Mouse (Mus musculus) embryonic facial prominence, embryonic 15.5 days (tissue): ENCODE data around the gene Klhl42. TPM values are rescaled to one million over a fixed set of nuclear protein-coding genes. Genes with fewer than 3 reads are reported as not detected.

Experiments used
- ATAC-seq: fragments of 200-750 bp; cut with Nextera tagmentation; 2 replicates; pipeline ENCODE4 v1.8.0; 2017; ENCODE audit warnings: low read depth, moderate TSS enrichment; ENCODE audit not compliant: insufficient number of reproducible peaks, low FRiP score, low TSS enrichment
- H3K27ac ChIP-seq: fragments of 300-500 bp; sonication (generic); replicated peaks from 2 replicates; pipeline ENCODE4 v1.5.1; 2015; ENCODE audit warnings: mild to moderate bottlenecking, inconsistent platforms
- H3K27me3 ChIP-seq: fragments of 300-500 bp; sonication (generic); 2 replicates; pipeline ENCODE4 v1.6.1; 2015; ENCODE audit warnings: inconsistent platforms
- H3K36me3 ChIP-seq: fragments of 300-500 bp; sonication (generic); 2 replicates; pipeline ENCODE4 v1.6.1; 2015; ENCODE audit warnings: mild to moderate bottlenecking, inconsistent platforms
- H3K4me1 ChIP-seq: fragments of 300-500 bp; sonication (generic); 2 replicates; pipeline ENCODE4 v1.6.1; 2015; ENCODE audit warnings: inconsistent platforms
- H3K4me2 ChIP-seq: fragments of 300-500 bp; sonication (generic); replicated peaks from 2 replicates; pipeline ENCODE4 v1.6.1; 2015; ENCODE audit warnings: mild to moderate bottlenecking, inconsistent platforms
- H3K4me3 ChIP-seq: fragments of 300-500 bp; sonication (generic); replicated peaks from 2 replicates; pipeline ENCODE4 v1.5.1; 2015; ENCODE audit warnings: mild to moderate bottlenecking, inconsistent platforms
- H3K9ac ChIP-seq: fragments of 300-500 bp; sonication (generic); 2 replicates; pipeline ENCODE4 v1.6.1; 2015; ENCODE audit warnings: inconsistent platforms
- H3K9me3 ChIP-seq: fragments of 300-500 bp; sonication (generic); replicated peaks from 2 replicates; pipeline ENCODE4 v1.6.1; 2016; ENCODE audit warnings: inconsistent platforms
- WGBS: fragments of 180-500 bp; shearing (Covaris S2); methylation state at CpG from one replicate; pipeline ENCODE4 v1.1.7; 2015; 5-methylcytosine and 5-hydroxymethylcytosine counted together
- polyA plus RNA-seq: library from polyadenylated mRNA; unstranded; fragments of >200 nt; fragmentation: Nextera tagmentation; extraction: Ambion mirVana; gene quantifications from 2 replicates; pipeline ENCODE4 v1.2.1, GENCODE M21; 2015

The Klhl42 gene
- polyA plus RNA-seq, 1 experiment from 2014 or later, result 9.6 TPM

DNA sequence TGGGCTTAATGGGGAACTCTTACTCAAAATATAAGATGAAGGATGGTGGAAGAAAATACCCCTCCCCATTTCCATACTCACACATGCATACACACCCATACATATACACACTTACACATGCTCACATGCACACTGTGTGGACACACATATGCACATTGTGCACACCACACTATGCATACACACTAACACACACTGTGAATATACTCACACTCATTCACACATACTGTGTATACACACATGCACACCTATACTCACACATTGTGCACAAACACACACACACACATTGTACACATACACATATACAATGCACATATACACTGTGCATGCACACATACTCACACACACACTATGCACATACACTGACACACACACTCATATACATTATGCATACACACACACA lies 60.7 kb downstream of the Klhl42 start:
- Histone ChIP-seq H3K36me3 (no peaks in the 10 kb centered on the region), H3K9ac (no peak overlapping the region), H3K9me3 (no peaks in the 10 kb centered on the region), H3K4me3 (no peak overlapping the region), H3K4me2 (no peak overlapping the region), H3K27me3 (no peaks in the 10 kb centered on the region), H3K27ac (no peak overlapping the region), H3K4me1 (peaks cover 11% of the 10 kb centered on the region; the same call in 1 of the 2 replicates)
- ATAC-seq, result no peak

DNA sequence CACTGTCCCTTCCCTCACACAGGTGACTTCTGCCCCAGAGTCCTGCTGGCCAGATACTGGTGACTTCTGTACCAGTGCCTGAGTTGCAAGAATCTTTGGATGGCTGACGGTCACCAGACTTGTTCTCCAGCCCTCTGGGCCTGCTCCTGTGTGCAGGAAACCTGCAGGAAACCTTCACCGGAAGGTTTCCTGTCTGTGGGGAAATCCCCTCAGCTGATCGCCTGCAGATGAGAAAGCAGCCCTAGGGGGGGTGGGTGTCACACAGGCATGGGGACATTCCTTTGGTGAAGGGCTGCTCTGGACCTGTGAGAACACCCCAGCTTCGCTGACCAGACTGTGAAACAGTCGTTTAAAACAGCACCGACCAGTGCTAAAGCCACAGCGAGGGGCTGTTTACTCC lies 63.9 kb downstream of the Klhl42 start:
- Histone ChIP-seq H3K4me2 (no peak overlapping the region), H3K27me3 (no peaks in the 10 kb centered on the region), H3K4me1 (peaks cover 11% of the 10 kb centered on the region; the same call in 1 of the 2 replicates), H3K36me3 (no peaks in the 10 kb centered on the region), H3K27ac (no peak overlapping the region), H3K4me3 (no peak overlapping the region), H3K9ac (no peak overlapping the region), H3K9me3 (no peaks in the 10 kb centered on the region)
- 51% methylated on average over 7 of the region's 7 CpGs for WGBS
- ATAC-seq, result no peak

DNA sequence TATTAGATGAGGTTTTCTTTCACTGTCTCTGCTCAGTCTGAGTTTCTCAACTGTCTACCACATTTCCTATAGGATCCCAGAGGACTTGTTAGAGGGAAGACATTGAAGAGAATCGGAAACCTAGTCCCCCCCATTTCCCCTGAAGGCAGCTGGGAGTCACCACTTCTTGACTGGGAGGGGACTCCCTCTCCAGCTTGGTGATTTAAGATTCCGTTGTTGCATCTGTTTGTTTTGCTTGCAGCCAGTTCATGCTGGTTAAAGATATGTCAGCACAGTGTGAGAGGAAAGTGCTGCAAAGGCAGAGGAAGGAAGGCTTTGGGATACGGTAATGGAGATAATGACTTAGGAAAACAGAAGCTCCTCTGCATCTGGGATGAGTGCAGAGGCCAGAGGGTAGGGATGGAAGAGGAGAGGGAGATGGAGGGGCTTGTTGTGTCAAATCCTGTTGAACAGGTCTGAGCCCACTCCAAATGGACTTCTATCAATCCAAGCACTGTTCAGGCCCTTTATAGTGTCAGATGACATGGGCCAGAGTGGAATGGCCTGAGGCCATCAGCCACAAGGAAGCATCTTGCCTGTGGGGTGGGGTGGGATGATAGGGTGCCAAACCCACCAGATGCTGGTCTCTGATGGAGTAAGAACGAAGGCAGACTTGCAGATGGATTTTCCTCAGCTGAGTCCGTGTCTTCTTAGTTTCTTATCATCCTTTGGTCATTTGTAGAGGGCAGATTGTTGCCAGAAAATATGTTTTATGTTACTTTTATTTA lies 70.8 kb downstream of the Klhl42 start:
- H3K9ac ChIP-seq, result no peak overlapping the region
- no peaks in the 10 kb centered on the region for H3K36me3 ChIP-seq
- peak; percentile 51; the same call in 1 of the 2 replicates for ATAC-seq
- WGBS, result 23% methylated on average over 5 of the region's 5 CpGs
- no peaks in the 10 kb centered on the region for H3K27me3 ChIP-seq
- H3K4me3 ChIP-seq, result no peak overlapping the region
- no peaks in the 10 kb centered on the region for H3K9me3 ChIP-seq
- no peak overlapping the region for H3K4me2 ChIP-seq
- peak overlapping the region; percentile 40; the same call in 1 of the 2 replicates for H3K27ac ChIP-seq
- no peaks in the 10 kb centered on the region for H3K4me1 ChIP-seq

Other genes with a start within 250 kb of the Klhl42 start
- gene Smco2, start 241.3 kb upstream of the Klhl42 start, polyA plus RNA-seq, result not detected in 2 replicates
- gene Ppfibp1, start 202.9 kb upstream of the Klhl42 start, polyA plus RNA-seq, result 54.2 and 54.6 TPM in 2 replicates
- 0.16 and 0.39 TPM in 2 replicates for gene 1700034J05Rik, start 137.0 kb upstream of the Klhl42 start, polyA plus RNA-seq
- gene Rep15, start 58.8 kb upstream of the Klhl42 start, polyA plus RNA-seq, result 1.1 and 1.6 TPM in 2 replicates
- 82.6 and 87.1 TPM in 2 replicates for gene Mrps35, start 48.6 kb upstream of the Klhl42 start, polyA plus RNA-seq
- gene Mansc4, start 4.3 kb upstream of the Klhl42 start, polyA plus RNA-seq, result 1.2 and 1.4 TPM in 2 replicates
- gene Pthlh, start 172.8 kb downstream of the Klhl42 start, polyA plus RNA-seq, result 26.3 and 26.7 TPM in 2 replicates